Mouse (Mus musculus) embryonic fibroblast, embryonic 13.5 days (primary cell): ENCODE data around the gene Gif. TPM values are rescaled to one million over a fixed set of nuclear protein-coding genes. Genes with fewer than 3 reads are reported as not detected.

Experiments
- H3K27ac ChIP-seq: 2 replicates; pipeline ENCODE4 v1.5.1; 2012; ENCODE audit warnings: low read length, control low read depth, inconsistent platforms; ENCODE audit not compliant: insufficient read depth
- H3K4me1 ChIP-seq: 2 replicates; pipeline ENCODE4 v1.6.1; 2011; ENCODE audit warnings: low read length; ENCODE audit not compliant: control insufficient read depth, insufficient read depth
- H3K4me3 ChIP-seq: 2 replicates; pipeline ENCODE4 v1.5.1; 2011; ENCODE audit warnings: mild to moderate bottlenecking, control low read depth, low read length; ENCODE audit not compliant: insufficient read depth
- CTCF ChIP-seq: IDR thresholded peaks from 2 replicates; pipeline ENCODE4 v1.5.1; 2011; ENCODE audit warnings: mild to moderate bottlenecking, control low read depth, low read length, moderate library complexity, borderline replicate concordance; ENCODE audit not compliant: insufficient read depth
- POLR2A ChIP-seq: IDR thresholded peaks from 2 replicates; pipeline ENCODE4 v1.6.1; 2011; ENCODE audit warnings: low read depth, mild to moderate bottlenecking, control low read depth, low read length, moderate library complexity
- polyA plus RNA-seq: library from polyadenylated mRNA; stranded (reverse); fragments of >200 nt; gene quantifications from 2 replicates; pipeline ENCODE4 v1.2.4, GENCODE M21; 2011; ENCODE audit warnings: low read depth; ENCODE audit not compliant: missing spikeins, insufficient read length

The Gif gene
- polyA plus RNA-seq, 1 experiment = not detected

DNA sequence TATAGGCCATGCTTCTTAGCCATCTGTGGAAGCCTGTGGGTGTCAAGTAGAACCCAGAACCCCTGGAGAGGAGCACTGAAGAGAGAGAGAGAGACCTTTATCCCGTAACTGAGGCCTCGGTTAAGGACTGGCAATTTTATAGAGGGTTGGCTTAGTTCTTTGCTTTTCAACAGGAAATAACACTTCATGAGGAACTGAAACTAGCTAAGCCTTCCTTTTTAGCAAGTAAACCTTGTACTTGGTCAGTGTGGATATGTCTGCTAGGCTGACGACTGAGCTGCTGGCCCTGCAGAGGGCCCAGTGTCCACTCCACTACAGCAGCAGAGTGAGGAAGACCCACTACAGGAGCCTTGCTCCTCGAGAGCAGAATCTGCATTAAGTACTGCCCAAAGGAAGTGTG is 19.1 kb downstream of the Gif start:
- TF ChIP-seq CTCF (no peak), POLR2A (no peak)

GRCm38 (mm10) chr19:11768163-11768562 is 20.8 kb downstream of the Gif start:
- Histone ChIP-seq H3K4me3 (no peak overlapping the region), H3K27ac (no peak overlapping the region), H3K4me1 (peaks cover 2% of the 10 kb centered on the region; the same call in 1 of the 2 replicates)
- TF ChIP-seq POLR2A (no peak), CTCF (peak; percentile 64; the same call in 1 of the 2 replicates)

More for the DNA sequence above, 19.1 kb downstream of the Gif start:
- Histone ChIP-seq H3K27ac (no peak overlapping the region), H3K4me1 (peaks cover 2% of the 10 kb centered on the region; the same call in 1 of the 2 replicates), H3K4me3 (no peak overlapping the region)

DNA sequence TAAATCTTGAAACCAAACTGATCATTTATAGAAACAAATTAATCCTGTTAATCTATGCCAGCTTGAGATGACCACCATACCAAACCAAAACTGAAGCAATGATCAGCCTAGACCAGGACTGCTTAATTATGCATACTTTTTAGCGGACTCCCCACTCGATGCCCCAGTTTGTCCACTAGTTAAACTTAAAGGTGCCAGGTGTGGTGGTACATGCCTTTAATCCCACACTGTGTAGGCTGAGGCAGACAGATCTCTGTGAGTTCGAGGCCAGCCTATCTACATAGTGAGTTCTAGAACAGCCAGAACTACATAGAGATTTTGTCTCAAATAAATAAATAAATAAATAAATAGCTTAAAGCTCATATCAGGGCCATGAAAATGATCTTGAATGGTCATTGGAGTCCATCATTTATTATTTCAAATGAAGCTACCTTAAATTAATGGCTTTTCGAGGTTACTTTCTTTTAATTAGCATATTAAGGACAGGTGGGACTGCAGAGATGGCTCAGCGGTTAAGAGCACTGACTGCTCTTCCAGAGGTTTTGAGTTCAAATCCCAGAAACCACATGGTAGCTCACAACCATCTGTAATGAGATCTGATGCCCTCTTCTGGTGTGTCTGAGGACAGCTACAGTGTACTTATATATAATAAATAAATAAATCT is 22.0 kb downstream of the Gif start:
- Histone ChIP-seq H3K4me3 (no peak overlapping the region), H3K4me1 (peaks cover 2% of the 10 kb centered on the region; the same call in 1 of the 2 replicates), H3K27ac (no peak overlapping the region)
- TF ChIP-seq POLR2A (no peak), CTCF (no peak)

- TF ChIP-seq CTCF = no peak
- TF ChIP-seq POLR2A = peak; percentile 78
- peak within 1 kb of the TSS; percentile 87 for H3K4me3 ChIP-seq
- H3K27ac ChIP-seq = peak within 1 kb of the TSS; percentile 14; the same call in 1 of the 2 replicates
Observed at GRCm38 (mm10) chr19:11770205-11770892, 23.0 kb downstream of the Gif start, which contains the start of gene Mrpl16. Gene Mrpl16, plus strand, starts transcription at chr19:11770391.

DNA sequence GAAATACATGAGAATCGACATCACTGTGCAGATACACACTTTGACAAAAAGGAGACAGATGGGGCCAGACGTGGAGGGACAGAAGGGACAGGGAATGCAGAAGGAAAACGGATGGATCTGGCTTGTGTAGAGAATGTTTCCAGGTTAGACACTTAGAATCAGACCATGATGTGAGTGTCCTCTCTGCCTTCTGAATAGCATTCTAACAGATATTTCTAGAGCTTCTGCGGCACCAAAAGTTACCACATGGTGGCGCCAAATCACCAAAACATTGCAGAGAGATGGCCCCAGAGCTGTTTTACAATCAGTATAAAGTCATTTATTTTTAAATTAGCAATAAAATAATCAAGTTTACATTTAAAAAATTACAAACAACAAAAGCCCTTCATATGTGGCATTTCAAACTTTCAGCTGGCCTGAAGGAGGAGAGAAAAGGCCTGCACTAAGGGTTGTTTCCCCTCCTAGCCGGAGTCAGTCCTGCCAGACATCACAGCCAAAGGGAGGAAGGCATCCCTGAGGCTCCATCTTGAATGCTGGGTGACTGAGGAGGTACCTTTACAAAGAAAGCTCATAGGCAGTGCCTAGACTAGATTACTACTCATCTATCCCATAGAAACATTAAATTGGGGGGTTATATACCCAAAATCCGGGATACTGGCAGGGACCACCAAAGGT is 30.0 kb downstream of the Gif start:
- no peaks in the 10 kb centered on the region for H3K4me1 ChIP-seq
- TF ChIP-seq POLR2A (no peak), CTCF (no peak)
- H3K27ac ChIP-seq = no peak overlapping the region
- no peak overlapping the region for H3K4me3 ChIP-seq

More at GRCm38 (mm10) chr19:11770205-11770892, 23.0 kb downstream of the Gif start, which contains the start of gene Mrpl16:
- H3K4me1 ChIP-seq = peaks cover 2% of the 10 kb centered on the region; the same call in 1 of the 2 replicates

DNA sequence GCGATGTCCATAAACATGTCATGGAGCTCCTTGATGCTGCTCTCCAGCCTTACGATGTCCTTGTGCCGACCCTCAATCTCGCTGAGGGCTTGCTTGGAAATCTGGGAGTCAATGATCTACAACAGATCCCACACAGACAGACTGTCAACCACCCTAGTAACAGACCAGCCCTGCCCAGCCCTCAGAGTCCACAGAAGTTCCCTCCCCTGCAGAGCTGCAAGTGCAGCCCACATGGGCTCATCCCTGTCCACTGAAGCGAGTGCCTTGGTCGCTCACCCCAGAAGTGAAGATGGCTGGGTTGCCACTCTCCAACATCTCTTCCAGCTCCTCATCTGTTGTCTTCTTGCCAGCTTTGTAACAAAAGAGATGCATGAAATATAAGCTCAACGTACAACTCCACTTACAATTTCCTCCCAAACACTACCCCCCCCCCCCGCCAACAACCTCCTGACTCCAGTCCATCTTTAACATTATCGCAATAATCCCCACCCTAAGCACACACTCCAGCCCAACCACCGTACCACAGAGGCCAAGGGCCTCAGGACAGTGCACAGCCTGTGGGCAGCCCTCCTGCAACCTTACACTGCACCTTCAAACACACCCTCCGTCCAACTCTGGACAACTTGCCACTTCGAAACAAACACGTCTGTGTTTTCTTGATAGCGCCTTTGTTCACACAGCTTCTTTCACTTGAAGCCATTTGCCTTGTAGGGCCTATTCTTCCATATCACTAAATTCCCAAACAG is 38.2 kb downstream of the Gif start:
- no peak overlapping the region for H3K4me3 ChIP-seq
- no peaks in the 10 kb centered on the region for H3K4me1 ChIP-seq
- TF ChIP-seq CTCF = no peak
- TF ChIP-seq POLR2A = no peak
- no peak overlapping the region for H3K27ac ChIP-seq

DNA sequence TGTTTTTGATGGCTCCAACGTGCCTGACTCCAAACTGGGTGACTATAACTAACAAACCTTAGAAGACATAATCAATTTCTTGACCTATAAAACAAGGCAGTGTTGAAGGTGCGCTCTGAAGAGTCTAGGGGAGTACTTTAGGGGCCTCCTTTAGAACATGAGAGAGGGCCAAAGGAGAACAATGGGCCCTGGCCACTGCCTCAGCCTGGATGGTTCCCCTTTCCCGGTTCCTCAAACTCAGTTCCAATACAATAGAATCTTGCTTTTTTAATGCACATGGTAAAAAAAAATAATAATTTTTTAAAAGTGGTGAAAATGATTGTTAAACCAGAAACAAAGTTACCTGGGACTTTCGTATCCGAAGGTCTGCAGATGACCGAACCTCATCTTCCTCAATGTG is 40.5 kb downstream of the Gif start:
- H3K4me1 ChIP-seq = no peaks in the 10 kb centered on the region
- TF ChIP-seq POLR2A (no peak), CTCF (no peak)
- H3K27ac ChIP-seq = no peak overlapping the region
- no peak overlapping the region for H3K4me3 ChIP-seq

DNA sequence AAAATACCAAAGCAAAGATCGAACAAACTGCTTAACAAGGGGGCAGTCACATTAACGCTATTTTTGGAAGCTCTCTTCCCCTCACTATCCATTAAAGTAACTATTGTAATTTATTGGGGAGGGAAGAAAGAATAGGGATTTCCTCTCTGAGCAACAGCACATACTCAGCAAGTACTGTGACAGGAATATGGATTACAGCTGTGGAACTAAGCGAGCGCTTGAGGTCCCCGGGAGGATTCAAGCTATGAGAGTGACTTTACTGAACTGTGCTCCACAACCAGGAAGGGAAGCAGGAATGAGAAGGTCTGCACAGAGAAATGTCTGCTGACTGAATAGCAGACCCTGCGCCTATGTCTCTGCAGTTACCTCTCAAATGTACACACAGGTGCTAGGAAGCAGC is 41.5 kb downstream of the Gif start:
- no peaks in the 10 kb centered on the region for H3K4me1 ChIP-seq
- TF ChIP-seq CTCF (no peak), POLR2A (no peak)
- H3K27ac ChIP-seq = no peak overlapping the region
- H3K4me3 ChIP-seq = no peak overlapping the region

DNA sequence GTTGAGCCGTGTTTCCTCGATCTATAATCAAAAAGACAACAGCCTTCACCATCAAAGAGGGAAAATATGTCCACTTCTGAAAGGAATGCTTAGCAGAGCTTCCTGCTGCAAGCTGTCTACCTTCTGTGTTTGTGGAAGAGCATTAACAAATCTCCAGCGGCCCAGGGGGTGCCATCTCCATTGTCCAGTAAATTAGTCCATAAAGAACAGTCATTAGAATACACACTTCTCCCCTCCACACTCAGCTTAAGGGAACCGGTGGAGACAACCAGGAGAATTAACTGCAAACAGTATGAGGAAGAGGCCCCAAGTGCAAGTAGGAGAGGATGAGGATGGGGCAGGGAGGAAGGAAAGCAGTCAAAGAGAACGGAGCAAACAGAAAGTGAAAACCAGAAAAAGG is 44.5 kb downstream of the Gif start:
- Histone ChIP-seq H3K27ac (no peak overlapping the region), H3K4me1 (no peaks in the 10 kb centered on the region), H3K4me3 (no peak overlapping the region)
- TF ChIP-seq POLR2A = no peak
- no peak for TF ChIP-seq CTCF
